Mouse (Mus musculus) CD4-positive helper T cell, adult 2 months (primary cell): Measurements from ENCODE around the gene Gm49721.
"Not testable (repeated sequence)": the region's sequence is repeated elsewhere in the genome, so short reads cannot be mapped to it uniquely, and the experiment has no call there.

Experiments
- DNase-seq: peaks from one replicate; pipeline ENCODE4 v3.0.0-alpha.2; 2012; ENCODE audit warnings: low read depth, missing footprints, low spot score

Gm49721 gene

GRCm38 (mm10) chr17:6978287-6979248 lies at the start of gene Gm49721:
Gm49721 (plus strand) TSS chr17:6978904.
- peak; percentile 51 for DNase-seq

DNA sequence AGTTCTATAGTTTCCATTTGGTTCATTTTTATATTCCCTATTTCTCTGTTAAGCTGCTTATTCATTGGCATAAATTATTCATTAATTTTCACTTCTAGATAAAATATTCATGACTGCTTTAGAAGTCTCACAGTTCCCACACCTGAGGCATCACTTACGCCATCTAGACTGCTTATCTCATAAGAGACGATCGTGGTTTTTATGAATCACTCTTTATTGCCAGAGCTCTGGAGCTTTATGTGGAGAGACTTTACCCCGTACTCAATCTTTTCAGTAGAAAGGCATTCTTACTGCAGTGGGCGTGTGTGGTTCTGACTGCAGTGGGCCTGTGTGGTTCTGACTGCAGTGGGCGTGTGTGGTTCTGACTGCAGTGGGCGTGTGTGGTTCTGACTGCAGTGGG lies 47.1 kb upstream of the Gm49721 start:
- DNase-seq: not testable (repeated sequence)

GRCm38 (mm10) chr17:6942560-6942959 lies 36.1 kb upstream of the Gm49721 start:
- DNase-seq: not testable (repeated sequence)

DNA sequence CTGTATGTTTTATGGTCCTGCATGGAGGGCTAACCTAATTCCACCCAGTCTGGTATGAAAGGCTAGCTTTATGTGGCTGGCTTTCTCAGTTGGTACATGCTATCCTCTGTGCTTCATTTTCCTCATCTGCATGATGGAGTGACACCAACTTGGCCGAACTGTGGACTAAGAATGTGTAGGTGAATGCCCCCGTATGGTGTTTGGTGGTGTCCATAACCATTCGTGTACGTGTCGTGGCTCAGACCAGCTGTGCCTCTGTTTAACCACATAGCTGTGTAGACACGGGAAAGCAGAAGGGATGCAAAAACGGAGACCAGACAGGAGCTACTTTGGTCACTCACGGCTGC lies 31.1 kb upstream of the Gm49721 start:
- not testable (repeated sequence) for DNase-seq

GRCm38 (mm10) chr17:6947984-6948768 lies 30.5 kb upstream of the Gm49721 start, which contains the start of gene Rsph3b:
Rsph3b (minus strand) TSS chr17:6948682.
- peak; percentile 79 for DNase-seq

- not testable (repeated sequence) for DNase-seq
These were observed 29.9 kb upstream of the Gm49721 start for GRCm38 (mm10) chr17:6948769-6949228.

GRCm38 (mm10) chr17:6958881-6959280 lies 19.8 kb upstream of the Gm49721 start:
- not testable (repeated sequence) for DNase-seq

DNA sequence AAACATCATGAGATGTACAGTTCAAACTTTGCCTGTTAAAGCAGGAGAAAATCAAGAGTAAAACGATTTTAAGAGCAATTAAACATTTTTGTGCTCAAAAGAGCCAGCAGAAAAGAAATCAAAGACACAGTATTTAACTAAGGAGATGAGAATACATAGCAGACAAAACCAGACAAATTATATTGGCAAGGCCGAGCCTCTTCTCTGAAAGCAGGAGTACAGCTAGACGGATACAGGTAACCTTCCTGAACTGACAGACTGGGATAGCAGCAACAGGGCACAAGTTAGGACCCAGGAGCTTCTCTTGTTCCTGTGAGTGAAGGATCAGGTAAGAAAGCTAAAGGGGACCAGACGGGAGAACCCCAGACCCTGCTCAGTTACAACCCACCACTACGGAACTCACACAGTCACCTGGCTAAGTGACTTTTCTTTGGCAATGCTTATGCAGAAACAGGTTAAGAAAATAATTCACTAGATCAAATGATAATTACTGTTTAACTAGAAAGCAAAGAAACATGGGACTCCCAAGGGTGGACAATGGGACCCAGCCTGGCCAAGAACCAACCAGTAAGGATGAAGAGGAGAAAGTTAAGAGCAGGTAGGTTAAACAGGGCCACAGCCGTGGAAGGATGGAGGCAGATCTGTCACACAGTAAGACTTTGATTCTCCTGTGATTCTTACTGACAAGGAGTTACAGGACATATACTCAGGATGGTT lies 19.0 kb upstream of the Gm49721 start:
- DNase-seq: not testable (repeated sequence)

DNA sequence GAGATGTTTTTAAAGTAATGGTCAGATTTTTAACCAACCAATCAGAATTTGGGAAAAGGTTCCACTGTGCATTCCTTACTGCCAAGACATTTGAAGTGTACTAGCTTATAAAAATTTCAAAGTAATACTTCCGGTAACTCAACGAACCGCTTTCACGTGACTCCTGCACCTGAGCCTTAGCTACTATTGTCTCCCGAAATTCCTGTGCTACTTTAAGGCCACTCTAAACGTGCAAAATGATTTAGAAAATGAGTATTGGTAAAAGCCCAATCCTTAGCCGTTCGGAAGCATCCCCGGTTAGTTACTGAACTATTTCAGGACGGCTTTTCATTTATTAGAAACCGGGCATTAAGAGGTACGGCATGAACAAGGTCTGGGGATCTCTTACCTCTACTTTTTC lies 18.4 kb upstream of the Gm49721 start:
- DNase-seq: peak; percentile 15

GRCm38 (mm10) chr17:6960776-6961175 lies 17.9 kb upstream of the Gm49721 start, which contains the start of gene Tagap1:
Tagap1 (minus strand) TSS chr17:6961156.
- DNase-seq: peak; percentile 65

GRCm38 (mm10) chr17:6961181-6962000 lies 17.3 kb upstream of the Gm49721 start:
- peak; percentile 53 for DNase-seq

GRCm38 (mm10) chr17:6962339-6962738 lies 16.4 kb upstream of the Gm49721 start:
- not testable (repeated sequence) for DNase-seq

DNA sequence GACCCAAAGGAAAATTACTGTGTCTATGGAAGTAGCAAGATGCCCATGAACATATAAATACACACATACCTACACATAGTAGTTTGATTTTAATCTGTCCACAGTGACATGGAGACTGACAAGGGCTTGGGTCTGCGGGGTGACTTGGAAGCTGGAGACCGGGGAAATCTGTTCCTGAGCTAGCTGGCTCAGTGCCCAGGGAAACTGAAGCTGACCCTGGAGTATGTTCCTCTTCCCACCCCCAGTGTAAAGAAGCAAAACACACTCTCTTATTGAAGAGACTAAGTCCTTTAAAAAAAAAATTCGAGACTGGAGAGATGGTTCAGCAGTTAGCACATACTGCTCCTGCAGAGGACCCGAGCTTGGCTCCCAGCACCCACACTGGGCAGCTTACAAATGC lies 15.8 kb upstream of the Gm49721 start:
- DNase-seq: not testable (repeated sequence)

GRCm38 (mm10) chr17:6965364-6965763 lies 13.3 kb upstream of the Gm49721 start:
- DNase-seq: peak; percentile 46

- DNase-seq: not testable (repeated sequence)
These were observed 11.0 kb upstream of the Gm49721 start for GRCm38 (mm10) chr17:6967673-6968072.

- not testable (repeated sequence) for DNase-seq
These were observed 8.4 kb upstream of the Gm49721 start, which contains the start of gene Rnaset2b for GRCm38 (mm10) chr17:6970334-6970733. Rnaset2b (plus strand) TSS chr17:6970634.

DNA sequence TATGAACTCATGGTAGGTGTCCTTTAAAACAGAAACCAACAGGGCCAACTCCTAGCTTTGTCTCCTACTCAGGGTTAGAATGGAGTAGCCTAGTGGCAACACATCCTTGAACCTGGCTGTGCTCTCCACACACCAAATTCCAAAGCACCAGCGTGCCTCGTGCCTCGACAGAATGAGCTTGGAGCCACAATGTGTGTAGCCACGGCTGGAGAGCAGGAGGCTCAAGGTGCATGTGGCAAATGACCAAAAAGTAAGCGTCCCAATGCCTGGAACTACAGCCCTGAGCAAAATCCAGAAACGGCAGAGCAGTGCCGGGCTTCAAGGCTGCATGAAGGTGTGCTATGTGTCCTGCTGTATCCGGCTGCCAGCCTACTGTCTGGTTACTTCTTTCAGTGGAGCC lies 7.5 kb upstream of the Gm49721 start:
- DNase-seq: not testable (repeated sequence)

- DNase-seq: not testable (repeated sequence)
These were observed 5.8 kb upstream of the Gm49721 start for GRCm38 (mm10) chr17:6972836-6973396.

GRCm38 (mm10) chr17:6974985-6975384 lies 3.7 kb upstream of the Gm49721 start:
- not testable (repeated sequence) for DNase-seq

GRCm38 (mm10) chr17:6979380-6979779 lies 676 bp downstream of the Gm49721 start:
- peak; percentile 11 for DNase-seq
